Mouse (Mus musculus) myocyte (in vitro differentiated cells): Measurements from ENCODE around the gene Gm20388.

Experiments used
- E2F4 ChIP-seq: IDR thresholded peaks from one replicate; pipeline ENCODE4 v1.6.1; 2011; ENCODE audit warnings: mild to moderate bottlenecking, control low read depth, moderate library complexity; ENCODE audit not compliant: insufficient read depth
- MAX ChIP-seq: IDR thresholded peaks from one replicate; pipeline ENCODE4 v1.6.1; 2011; ENCODE audit warnings: low read depth, mild to moderate bottlenecking, control low read depth
- POLR2A ChIP-seq: IDR thresholded peaks from one replicate; pipeline ENCODE4 v1.6.1; 2011; ENCODE audit warnings: low read depth, mild to moderate bottlenecking, control low read depth, moderate library complexity; ENCODE audit not compliant: insufficient read length
- POLR2AphosphoS2 ChIP-seq: IDR thresholded peaks from one replicate; pipeline ENCODE4 v1.6.1; 2011; ENCODE audit warnings: low read depth, control low read depth; ENCODE audit not compliant: insufficient read length
- TCF3 ChIP-seq: IDR thresholded peaks from one replicate; pipeline ENCODE4 v1.6.1; 2011; ENCODE audit warnings: low read depth, control low read depth; ENCODE audit not compliant: insufficient read length
- USF1 ChIP-seq: IDR thresholded peaks from one replicate; pipeline ENCODE4 v1.6.1; 2011; ENCODE audit warnings: low read depth, mild to moderate bottlenecking, control low read depth, moderate library complexity

GRCm38 (mm10) chr8:122819776-122820175, 2909.1 kb downstream of the Gm20388 start:
- TF ChIP-seq POLR2AphosphoS2 (no peak), MAX (no peak), TCF3 (no peak), POLR2A (no peak), E2F4 (no peak), USF1 (no peak)
